Mouse (Mus musculus) lung, adult 2 months (tissue): ENCODE measurements around the gene Grm7.

Experiments used
- CTCF ChIP-seq: fragments of 200-500 bp; IDR thresholded peaks from 2 replicates; pipeline ENCODE4 v1.5.1; 2011; ENCODE audit warnings: mild to moderate bottlenecking, low read length, control low read depth; ENCODE audit not compliant: insufficient read depth
- POLR2A ChIP-seq: fragments of 200-500 bp; IDR thresholded peaks from 2 replicates; pipeline ENCODE4 v1.6.1; 2011; ENCODE audit warnings: low read depth, mild to moderate bottlenecking, control low read depth, low read length, borderline replicate concordance; ENCODE audit errors: extremely low read depth

DNA sequence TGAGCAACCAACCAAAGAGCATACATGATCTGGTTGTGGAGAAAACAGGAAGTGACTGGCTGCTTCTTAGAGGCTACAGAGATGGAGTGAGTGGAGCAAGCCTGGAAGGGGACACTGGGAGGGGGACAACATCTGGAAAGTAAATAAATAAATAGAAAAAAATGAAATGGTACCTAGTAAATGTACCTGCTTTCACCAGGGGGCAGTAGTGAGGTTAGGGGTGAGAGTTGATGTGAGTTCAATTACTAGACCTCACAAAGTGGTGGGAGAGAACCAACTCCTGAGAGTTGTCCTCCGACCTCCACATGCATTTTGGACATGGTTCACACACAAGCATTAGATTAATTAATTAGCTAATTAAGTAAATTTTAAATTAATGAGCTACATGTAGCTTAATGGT is 615.8 kb downstream of the Grm7 start:
- no peak for TF ChIP-seq CTCF
- TF ChIP-seq POLR2A, result no peak
